Mouse (Mus musculus) cerebellum, adult (tissue): ENCODE data around the gene Slc12a6.

Experiments
- ATAC-seq: cut with Nextera tagmentation; 2 replicates; pipeline ENCODE4 v1.9.2; 2017; ENCODE audit warnings: mild to moderate bottlenecking, moderate library complexity, mixed read lengths; ENCODE audit not compliant: insufficient number of reproducible peaks, low FRiP score, low TSS enrichment

Gene Slc12a6

GRCm38 (mm10) chr2:112309161-112309600, 43.6 kb downstream of the Slc12a6 start:
- ATAC-seq: peak; percentile 52

DNA sequence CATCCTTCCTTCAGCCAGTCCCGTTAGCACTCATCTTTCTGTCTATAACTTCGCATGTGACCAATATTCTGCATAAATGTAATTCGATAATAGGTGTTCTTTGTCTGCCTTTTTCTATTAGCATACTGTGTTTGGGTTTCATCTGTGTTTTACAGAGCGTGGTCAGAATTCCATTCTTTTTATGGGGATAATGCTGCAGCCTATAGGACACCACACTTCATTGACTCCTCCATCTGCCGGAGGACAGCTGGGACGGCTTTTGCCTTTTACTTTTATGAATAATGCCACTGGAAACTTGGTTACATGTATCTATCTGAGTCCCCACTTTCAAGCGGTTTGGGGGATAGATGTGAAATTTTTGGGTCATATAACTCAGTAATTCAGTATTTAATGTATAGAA, 50.0 kb downstream of the Slc12a6 start:
- ATAC-seq: no peak

GRCm38 (mm10) chr2:112318227-112318626, 52.6 kb downstream of the Slc12a6 start:
- no peak for ATAC-seq

DNA sequence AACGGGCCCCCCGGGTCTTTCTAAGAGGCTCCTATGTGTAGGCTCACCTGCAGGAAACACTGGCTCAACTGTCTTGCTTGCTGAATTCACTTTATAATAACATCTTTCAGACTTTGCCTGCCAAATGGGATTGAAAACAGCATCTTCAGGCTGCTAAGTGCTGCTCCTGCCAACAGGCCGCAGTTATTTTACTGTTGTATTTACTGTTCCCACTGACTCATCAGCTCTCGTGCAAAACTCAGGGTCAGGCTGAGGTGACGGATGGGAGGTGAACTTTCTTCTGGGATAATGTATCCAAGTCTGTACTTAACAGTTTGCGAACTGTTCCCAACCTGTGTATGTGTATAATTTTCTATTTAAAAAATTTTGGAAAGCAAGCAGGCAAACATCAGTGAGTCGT, 53.3 kb downstream of the Slc12a6 start:
- ATAC-seq: no peak

DNA sequence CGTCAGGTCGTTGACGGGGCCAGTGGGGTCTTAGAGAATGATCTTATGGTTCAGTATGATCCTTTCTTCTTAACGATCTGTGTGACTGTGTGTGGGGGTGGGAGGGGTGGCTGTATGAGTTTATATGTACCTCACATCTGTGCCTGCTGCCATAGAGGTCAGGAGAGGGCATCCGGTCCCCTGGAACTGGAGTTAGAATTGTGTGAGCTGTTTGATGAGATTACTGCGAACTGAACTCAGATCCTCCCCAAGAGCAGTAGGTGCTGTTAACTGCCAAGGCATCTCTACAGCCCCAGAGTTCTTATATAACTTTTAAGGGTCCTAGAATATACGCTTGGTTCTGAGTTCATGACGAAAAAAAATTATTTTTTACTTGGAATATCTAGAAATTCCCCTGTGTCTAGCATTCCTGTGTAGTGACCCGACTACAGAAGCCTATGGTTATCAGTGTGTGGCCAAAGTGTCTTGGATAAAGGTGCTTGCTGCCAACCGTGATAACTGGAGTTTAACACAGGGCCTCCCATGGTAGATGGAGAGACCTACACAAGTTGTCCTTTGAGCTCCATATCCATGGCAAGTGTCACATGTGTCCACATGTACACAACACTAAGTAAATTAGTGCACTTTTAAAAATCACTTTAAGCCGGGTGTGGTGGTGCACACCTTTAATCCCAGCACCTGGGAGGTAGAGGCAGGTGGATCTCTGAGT, 62.6 kb downstream of the Slc12a6 start:
- ATAC-seq: no peak

GRCm38 (mm10) chr2:112332051-112332898, 66.7 kb downstream of the Slc12a6 start:
- ATAC-seq: no peak

- no peak for ATAC-seq
These were observed 71.6 kb downstream of the Slc12a6 start for GRCm38 (mm10) chr2:112337211-112337610.

DNA sequence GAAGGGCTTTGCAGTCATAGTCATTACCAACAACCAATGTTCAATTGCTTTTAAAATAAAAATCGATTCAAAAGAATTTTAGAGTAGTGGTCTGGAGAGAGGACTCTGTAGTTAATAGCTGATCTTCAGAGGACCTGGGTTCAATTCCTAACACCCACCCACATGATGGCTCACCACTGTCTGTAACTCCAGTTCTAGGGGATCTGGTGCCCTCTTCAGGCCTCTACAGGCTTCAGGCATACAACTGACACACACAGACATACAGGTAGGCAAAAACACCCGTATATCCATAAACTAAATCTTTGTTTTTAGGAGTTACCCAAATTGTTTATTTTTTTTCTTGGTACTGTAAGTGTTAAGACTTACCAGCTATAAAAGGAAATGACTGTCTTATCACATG, 74.1 kb downstream of the Slc12a6 start:
- no peak for ATAC-seq

DNA sequence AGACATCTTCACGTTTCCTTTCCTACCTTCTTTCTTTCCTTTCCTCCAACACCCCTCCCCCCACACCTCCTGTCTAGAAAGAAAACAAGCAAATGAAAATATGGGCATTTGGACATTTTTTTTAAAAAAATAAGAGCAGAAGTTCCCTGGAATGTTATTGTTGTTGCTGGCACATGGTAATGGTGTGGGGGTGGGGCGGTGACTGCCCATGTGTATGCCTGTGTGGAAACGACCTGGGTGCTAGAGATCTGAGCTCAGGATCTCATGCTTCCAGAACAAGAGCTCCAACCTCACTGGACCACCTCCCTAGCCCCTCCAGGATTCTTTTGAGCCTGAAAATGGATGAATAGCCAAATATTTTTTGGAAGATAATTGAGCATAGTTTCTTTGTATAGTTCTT, 75.5 kb downstream of the Slc12a6 start:
- ATAC-seq: no peak

- no peak for ATAC-seq
These were observed 82.6 kb downstream of the Slc12a6 start for GRCm38 (mm10) chr2:112348246-112348645.

DNA sequence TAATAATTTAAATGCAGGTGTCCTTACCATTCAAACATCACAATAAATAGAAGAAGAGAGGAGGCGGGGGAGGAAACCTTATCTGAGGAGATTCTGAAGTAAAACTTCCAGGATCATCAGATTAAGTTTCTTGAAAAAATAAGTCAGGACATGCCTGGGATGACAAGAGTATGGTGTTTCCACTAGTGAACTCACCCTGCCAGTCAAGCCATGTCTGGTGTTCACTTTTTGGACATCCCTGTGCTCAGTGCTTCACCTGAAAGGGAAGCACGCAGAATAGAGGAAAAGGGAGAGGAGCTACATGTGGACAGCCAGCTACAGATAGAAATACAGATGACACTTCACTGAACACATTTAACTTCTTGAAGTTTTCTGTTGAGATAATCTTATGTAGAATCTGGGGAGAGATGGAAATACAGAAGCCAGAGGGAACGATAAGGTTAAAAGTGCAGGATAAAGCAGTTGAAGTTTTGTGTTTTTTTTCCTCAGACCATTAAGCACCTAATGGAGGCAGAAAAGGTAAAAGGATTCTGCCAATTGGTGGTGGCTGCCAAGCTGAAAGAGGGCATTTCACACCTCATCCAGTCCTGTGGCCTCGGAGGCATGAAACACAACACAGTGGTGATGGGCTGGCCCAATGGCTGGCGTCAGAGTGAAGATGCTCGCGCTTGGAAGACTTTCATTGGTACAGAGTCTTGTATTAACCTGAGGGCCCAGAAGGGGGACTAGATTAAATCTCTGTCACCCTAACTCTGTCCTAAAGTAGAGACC, 88.2 kb downstream of the Slc12a6 start:
- no peak for ATAC-seq

GRCm38 (mm10) chr2:112359611-112360010, 94.0 kb downstream of the Slc12a6 start:
- ATAC-seq: no peak

- ATAC-seq: no peak
These were observed 94.6 kb downstream of the Slc12a6 start for GRCm38 (mm10) chr2:112360012-112360780.

DNA sequence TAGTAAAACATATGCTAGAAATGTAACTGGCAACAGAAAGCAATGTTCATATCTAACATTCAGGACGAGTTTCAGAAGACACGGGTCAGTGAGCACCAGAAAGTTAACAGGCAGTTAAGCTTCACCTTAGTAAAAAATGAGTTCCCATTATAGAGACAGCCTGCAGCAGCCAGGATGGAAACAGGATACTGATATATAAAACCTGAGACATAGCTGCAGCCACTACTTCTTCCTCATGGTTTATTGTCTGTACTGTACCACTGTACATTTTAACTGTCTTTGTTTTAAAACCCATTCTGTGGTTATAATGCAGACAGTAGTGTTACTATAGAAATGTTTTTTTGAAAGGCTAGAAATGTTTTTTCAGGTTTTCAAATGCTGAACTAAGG, 95.2 kb downstream of the Slc12a6 start:
- no peak for ATAC-seq

DNA sequence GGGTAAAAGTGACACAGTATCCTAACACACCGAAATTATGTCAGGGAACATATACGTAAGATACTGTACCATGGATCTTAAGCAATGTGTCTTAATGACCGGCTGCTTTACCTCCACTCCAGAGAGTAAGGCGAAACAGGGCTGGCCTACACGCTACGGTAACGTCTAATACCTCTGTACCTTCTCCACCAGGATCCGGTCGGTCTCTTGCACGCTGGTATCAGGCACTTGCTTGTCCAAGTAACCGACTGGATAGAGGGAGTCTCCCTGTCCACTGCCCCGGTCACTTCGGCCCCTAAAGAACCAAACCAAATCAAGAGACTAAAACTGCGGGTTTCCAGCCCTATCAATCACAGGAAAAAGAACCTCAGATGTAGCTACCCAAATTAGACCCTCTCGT, 101.6 kb downstream of the Slc12a6 start:
- ATAC-seq: peak; percentile 43; the same call in 1 of the 2 replicates

DNA sequence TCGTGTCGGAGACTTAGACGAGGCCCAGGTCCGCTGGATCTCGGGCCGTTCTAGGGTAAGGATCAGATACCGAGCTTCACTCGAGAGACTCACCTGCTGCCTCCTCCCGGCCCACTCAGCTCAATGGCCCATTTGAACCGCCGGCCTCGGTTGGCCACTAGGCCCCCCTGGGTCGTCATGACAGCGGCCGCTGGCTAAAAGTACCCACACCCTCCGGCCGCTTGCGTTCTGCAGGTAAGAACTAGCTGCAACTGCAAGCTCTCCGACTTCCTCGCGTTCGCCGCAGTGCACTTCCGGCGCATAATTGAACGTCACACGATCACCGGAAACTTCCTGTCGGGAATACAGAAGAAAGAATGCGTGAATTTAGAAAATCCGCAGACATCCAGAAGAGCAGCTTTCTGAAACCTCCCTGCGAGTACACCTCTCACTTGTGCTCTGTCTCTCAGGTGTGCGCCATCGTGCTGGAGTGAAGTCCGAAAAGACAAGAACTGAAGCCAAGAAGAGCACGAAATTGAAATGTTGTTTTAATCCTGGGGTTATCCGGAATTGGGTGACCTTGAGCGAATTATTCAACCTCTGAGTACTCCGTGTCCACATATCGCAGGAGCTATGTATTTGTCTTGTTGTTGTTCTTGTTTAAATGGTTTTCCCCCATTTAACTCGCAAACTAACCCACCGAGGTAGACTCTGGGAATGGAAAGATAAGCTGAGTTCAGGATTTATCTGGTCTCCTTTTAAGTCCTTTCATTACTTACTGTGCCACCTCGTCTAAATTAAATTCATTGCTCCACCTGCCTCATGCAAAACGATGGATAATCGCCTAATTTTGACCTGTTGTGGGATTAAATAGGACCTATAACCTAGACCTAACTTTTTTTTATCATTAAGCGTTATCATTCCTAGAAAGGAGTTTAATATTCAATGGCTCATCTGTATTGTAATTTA, 102.4 kb downstream of the Slc12a6 start, which contains the start of gene Emc4:
Gene Emc4 (minus strand): TSS at position 302 of the 948 bp plus-strand sequence.
- peak; percentile 86 for ATAC-seq

DNA sequence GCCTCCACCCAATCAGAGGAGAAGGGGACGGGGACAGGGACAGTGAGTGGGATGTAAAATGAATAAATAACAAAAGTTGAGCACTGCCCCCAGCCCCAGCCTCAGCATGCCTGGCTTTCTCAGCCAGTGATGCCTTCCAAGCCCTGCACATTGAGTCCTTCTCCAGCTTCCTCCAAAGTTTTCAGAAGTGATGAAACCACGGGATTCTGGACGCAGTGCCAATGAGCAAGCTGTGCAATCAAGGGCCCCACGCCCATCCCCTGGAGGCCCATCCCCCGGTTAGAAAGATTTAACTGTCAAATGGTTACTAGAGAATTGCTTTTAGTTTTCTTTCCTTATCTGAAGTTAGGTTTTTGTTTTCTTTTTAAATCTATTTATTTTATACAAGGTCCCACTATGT, 104.3 kb downstream of the Slc12a6 start:
- no peak for ATAC-seq

GRCm38 (mm10) chr2:112373141-112373540, 107.5 kb downstream of the Slc12a6 start:
- ATAC-seq: no peak

DNA sequence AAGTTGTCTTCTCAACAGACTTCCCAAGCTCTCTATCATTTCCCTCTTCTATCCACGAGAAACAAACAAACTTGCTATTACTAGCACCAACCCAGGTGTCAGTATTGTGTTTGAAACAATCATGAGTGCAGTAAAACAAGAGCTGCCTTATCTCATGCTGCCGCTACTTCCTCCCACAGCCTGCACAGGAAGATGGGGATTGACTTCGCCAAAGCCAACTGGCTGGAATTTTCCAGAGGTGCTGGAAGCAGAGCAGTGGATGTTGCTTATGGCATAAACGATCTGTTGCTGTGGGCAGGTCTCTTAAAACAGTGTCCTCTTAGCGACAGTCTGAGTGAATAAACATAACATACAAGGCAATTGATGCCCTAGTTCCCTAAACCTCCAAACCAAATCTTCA, 109.0 kb downstream of the Slc12a6 start:
- ATAC-seq: no peak
